Mouse (Mus musculus): ENCODE data around the gene Ubtf. TPM values are rescaled to one million over a fixed set of nuclear protein-coding genes. Genes with fewer than 3 reads are reported as not detected.
A peak's percentile ranks its signal among the peaks of the same experiment; 100 is the strongest.
"Not testable (repeated sequence)": the region's sequence is repeated elsewhere in the genome, so short reads cannot be mapped to it uniquely, and the experiment has no call there.

The Ubtf gene
- 86.6 and 87.3 TPM in 2 replicates for polyA plus RNA-seq (2015; fragmentation: Nextera tagmentation; extraction: Ambion mirVana)

GRCm38 (mm10) chr11:102319410-102319792 lies at the start of gene Ubtf:
TSS of gene Ubtf (minus strand) at chr11:102319742.
- H3K9me3 ChIP-seq (replicated peaks): no peaks in the 10 kb centered on the region
- H3K27ac ChIP-seq (replicated peaks): peak within 1 kb of the TSS; percentile 99
- peak within 1 kb of the TSS; percentile 97 for H3K9ac ChIP-seq
- H3K27me3 ChIP-seq: no peaks in the 10 kb centered on the region
- ATAC-seq (ENCODE audit: insufficient number of reproducible peaks, low FRiP score, low TSS enrichment, low read depth): no peak
- peaks cover 25% of the 10 kb centered on the region for H3K4me1 ChIP-seq
- 0% methylated on average over 25 of the region's 25 CpGs for WGBS
- peak within 1 kb of the TSS; percentile 86 for H3K4me3 ChIP-seq (replicated peaks)
- H3K4me2 ChIP-seq (replicated peaks): peak within 1 kb of the TSS; percentile 87
- H3K36me3 ChIP-seq: peaks cover 10% of the 10 kb centered on the region

DNA sequence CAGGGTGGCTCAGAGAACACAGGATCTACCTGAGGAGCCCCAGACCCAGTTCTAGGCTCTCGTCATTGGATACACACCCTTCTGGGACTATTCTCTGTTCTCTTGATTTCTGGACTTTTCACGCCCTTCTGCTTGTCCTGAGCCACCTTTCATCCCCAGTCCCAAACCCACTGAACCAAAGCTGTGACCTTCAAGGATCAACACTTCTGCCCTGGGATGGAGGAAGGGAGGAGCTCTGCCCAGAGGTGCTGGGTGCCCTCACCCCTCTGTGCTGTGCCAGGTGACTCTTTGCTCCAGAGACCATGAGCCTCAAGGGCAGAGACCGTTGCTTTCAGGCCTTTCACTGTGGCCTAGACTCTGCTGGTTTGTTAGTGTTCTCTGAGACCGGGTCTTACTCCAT lies 49.7 kb upstream of the Ubtf start:
- H3K4me3 ChIP-seq (replicated peaks): no peak overlapping the region
- no peak overlapping the region for H3K9ac ChIP-seq
- no peak overlapping the region for H3K4me2 ChIP-seq (replicated peaks)
- 69% methylated on average over 4 of the region's 4 CpGs for WGBS
- no peaks in the 10 kb centered on the region for H3K9me3 ChIP-seq (replicated peaks)
- ATAC-seq (ENCODE audit: insufficient number of reproducible peaks, low FRiP score, low TSS enrichment, low read depth): no peak
- no peaks in the 10 kb centered on the region for H3K36me3 ChIP-seq
- H3K4me1 ChIP-seq: no peaks in the 10 kb centered on the region
- H3K27ac ChIP-seq (replicated peaks): no peak overlapping the region
- no peaks in the 10 kb centered on the region; the same call in 1 of the 2 replicates for H3K27me3 ChIP-seq

- Histone ChIP-seq H3K9me3 (replicated peaks) (no peaks in the 10 kb centered on the region), H3K4me2 (replicated peaks) (no peak overlapping the region), H3K27me3 (no peaks in the 10 kb centered on the region; the same call in 1 of the 2 replicates), H3K9ac (no peak overlapping the region), H3K36me3 (no peaks in the 10 kb centered on the region), H3K4me3 (replicated peaks) (no peak overlapping the region), H3K27ac (replicated peaks) (no peak overlapping the region), H3K4me1 (no peaks in the 10 kb centered on the region)
- WGBS: 71% methylated on average over 5 of the region's 5 CpGs
- no peak for ATAC-seq (ENCODE audit: insufficient number of reproducible peaks, low FRiP score, low TSS enrichment, low read depth)
Measured at GRCm38 (mm10) chr11:102368347-102368746, 48.8 kb upstream of the Ubtf start.

- no peak for ATAC-seq (ENCODE audit: insufficient number of reproducible peaks, low FRiP score, low TSS enrichment, low read depth)
- 67% methylated on average over 9 of the region's 9 CpGs for WGBS
- Histone ChIP-seq H3K4me1 (no peaks in the 10 kb centered on the region), H3K36me3 (no peaks in the 10 kb centered on the region), H3K9me3 (replicated peaks) (no peaks in the 10 kb centered on the region), H3K4me2 (replicated peaks) (no peak overlapping the region), H3K27ac (replicated peaks) (no peak overlapping the region), H3K4me3 (replicated peaks) (no peak overlapping the region), H3K27me3 (no peaks in the 10 kb centered on the region; the same call in 1 of the 2 replicates), H3K9ac (no peak overlapping the region)
Measured at GRCm38 (mm10) chr11:102367504-102368280, 48.1 kb upstream of the Ubtf start.

DNA sequence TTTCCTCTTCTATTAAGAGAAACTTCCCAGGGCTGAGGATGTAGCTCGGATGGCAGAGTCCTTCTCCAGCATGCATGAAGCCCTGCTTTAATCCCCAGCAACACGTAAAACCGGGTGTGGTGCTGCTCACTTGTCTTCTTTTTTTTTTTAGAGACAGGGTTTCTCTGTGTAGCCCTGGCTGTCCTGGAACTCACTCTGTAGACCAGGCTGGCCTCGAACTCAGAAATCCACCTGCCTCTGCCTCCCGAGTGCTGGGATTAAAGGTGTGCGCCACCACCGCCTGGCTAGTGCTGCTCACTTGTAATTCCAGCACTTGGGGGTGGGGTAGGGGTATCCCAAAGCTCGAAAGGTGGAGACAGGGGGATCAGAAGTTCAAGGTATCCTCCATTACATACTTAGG lies 46.6 kb upstream of the Ubtf start, which contains the start of gene Slc4a1:
TSS of gene Slc4a1 (minus strand) at position 101 of the 400 bp plus-strand sequence.
- not testable (repeated sequence) for H3K4me3 ChIP-seq (replicated peaks); H3K4me2 ChIP-seq (replicated peaks); H3K9me3 ChIP-seq (replicated peaks); H3K9ac ChIP-seq; H3K4me1 ChIP-seq; H3K27me3 ChIP-seq; H3K36me3 ChIP-seq; ATAC-seq (ENCODE audit: insufficient number of reproducible peaks, low FRiP score, low TSS enrichment, low read depth); H3K27ac ChIP-seq (replicated peaks)
- WGBS: 76% methylated on average over 8 of the region's 8 CpGs

- Histone ChIP-seq H3K4me2 (replicated peaks) (no peak overlapping the region), H3K9me3 (replicated peaks) (no peaks in the 10 kb centered on the region), H3K4me1 (no peaks in the 10 kb centered on the region), H3K27me3 (no peaks in the 10 kb centered on the region), H3K36me3 (no peaks in the 10 kb centered on the region), H3K9ac (no peak overlapping the region), H3K4me3 (replicated peaks) (no peak overlapping the region), H3K27ac (replicated peaks) (no peak overlapping the region)
- no peak for ATAC-seq (ENCODE audit: insufficient number of reproducible peaks, low FRiP score, low TSS enrichment, low read depth)
- 15% methylated on average over 4 of the region's 4 CpGs for WGBS
Measured at GRCm38 (mm10) chr11:102365699-102366098, 46.2 kb upstream of the Ubtf start.

GRCm38 (mm10) chr11:102364570-102365371 lies 45.2 kb upstream of the Ubtf start:
- Histone ChIP-seq H3K4me3 (replicated peaks) (no peak overlapping the region), H3K9ac (no peak overlapping the region), H3K4me1 (no peaks in the 10 kb centered on the region), H3K9me3 (replicated peaks) (no peaks in the 10 kb centered on the region), H3K27ac (replicated peaks) (no peak overlapping the region), H3K36me3 (no peaks in the 10 kb centered on the region), H3K4me2 (replicated peaks) (no peak overlapping the region), H3K27me3 (no peaks in the 10 kb centered on the region)
- 54% methylated on average over 14 of the region's 14 CpGs for WGBS
- ATAC-seq (ENCODE audit: insufficient number of reproducible peaks, low FRiP score, low TSS enrichment, low read depth): no peak

DNA sequence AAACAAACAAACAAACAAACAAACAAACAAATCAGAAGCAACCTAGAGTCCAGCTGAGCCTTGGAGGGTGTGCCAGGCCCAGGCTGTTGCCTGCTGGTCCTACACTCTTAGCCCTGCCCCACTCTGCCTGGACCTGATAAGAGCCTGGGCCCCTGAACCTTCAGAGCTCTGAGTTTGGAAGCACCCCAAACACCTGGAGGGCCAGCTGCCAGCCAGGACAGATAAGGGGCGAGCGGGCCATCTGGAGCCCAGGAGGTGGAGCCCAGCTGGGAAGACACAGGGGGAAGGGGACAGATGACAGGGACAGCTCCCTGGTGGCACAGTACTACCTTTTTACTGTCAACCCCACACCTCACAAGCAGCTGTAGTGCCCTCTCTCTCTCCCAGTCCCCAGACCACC lies 44.1 kb upstream of the Ubtf start:
- no peaks in the 10 kb centered on the region for H3K36me3 ChIP-seq
- WGBS: 74% methylated on average over 2 of the region's 2 CpGs
- H3K4me1 ChIP-seq: no peaks in the 10 kb centered on the region
- no peak for ATAC-seq (ENCODE audit: insufficient number of reproducible peaks, low FRiP score, low TSS enrichment, low read depth)
- H3K4me2 ChIP-seq (replicated peaks): no peak overlapping the region
- no peak overlapping the region for H3K4me3 ChIP-seq (replicated peaks)
- H3K9ac ChIP-seq: no peak overlapping the region
- no peaks in the 10 kb centered on the region for H3K27me3 ChIP-seq
- no peaks in the 10 kb centered on the region for H3K9me3 ChIP-seq (replicated peaks)
- H3K27ac ChIP-seq (replicated peaks): no peak overlapping the region

- Histone ChIP-seq H3K4me2 (replicated peaks) (no peak overlapping the region), H3K36me3 (no peaks in the 10 kb centered on the region), H3K9ac (no peak overlapping the region), H3K27me3 (peaks cover under 1% of the 10 kb centered on the region; the same call in 1 of the 2 replicates), H3K4me3 (replicated peaks) (no peak overlapping the region), H3K27ac (replicated peaks) (no peak overlapping the region), H3K9me3 (replicated peaks) (no peaks in the 10 kb centered on the region), H3K4me1 (no peaks in the 10 kb centered on the region)
- WGBS: 86% methylated on average over 8 of the region's 8 CpGs
- no peak for ATAC-seq (ENCODE audit: insufficient number of reproducible peaks, low FRiP score, low TSS enrichment, low read depth)
Measured at GRCm38 (mm10) chr11:102361776-102362495, 42.4 kb upstream of the Ubtf start.

GRCm38 (mm10) chr11:102358365-102358764 lies 38.8 kb upstream of the Ubtf start:
- Histone ChIP-seq H3K36me3 (no peaks in the 10 kb centered on the region), H3K9me3 (replicated peaks) (no peaks in the 10 kb centered on the region)
- WGBS: 71% methylated on average over 10 of the region's 10 CpGs

More at GRCm38 (mm10) chr11:102358365-102358764, 38.8 kb upstream of the Ubtf start:
- Histone ChIP-seq H3K27ac (replicated peaks) (no peak overlapping the region), H3K4me2 (replicated peaks) (no peak overlapping the region), H3K9ac (no peak overlapping the region), H3K27me3 (peaks cover 2% of the 10 kb centered on the region; the same call in 1 of the 2 replicates), H3K4me1 (no peaks in the 10 kb centered on the region), H3K4me3 (replicated peaks) (no peak overlapping the region)
- ATAC-seq (ENCODE audit: insufficient number of reproducible peaks, low FRiP score, low TSS enrichment, low read depth): no peak

All from embryonic facial prominence, embryonic 15.5 days (tissue).